Mouse (Mus musculus) embryonic facial prominence, embryonic 13.5 days (tissue): ENCODE data around the gene Rpl13a. TPM values are rescaled to one million over a fixed set of nuclear protein-coding genes. Genes with fewer than 3 reads are reported as not detected.
"Not testable (repeated sequence)": the region's sequence is repeated elsewhere in the genome, so short reads cannot be mapped to it uniquely, and the experiment has no call there.

Source experiments
- ATAC-seq: fragments of 200-750 bp; cut with Nextera tagmentation; 2 replicates; pipeline ENCODE4 v1.8.0; 2017; ENCODE audit warnings: low read depth; ENCODE audit not compliant: insufficient number of reproducible peaks, insufficient read depth, low FRiP score, low TSS enrichment
- H3K27ac ChIP-seq: fragments of 300-500 bp; sonication (generic); 2 replicates; pipeline ENCODE4 v1.5.1; 2015; ENCODE audit warnings: moderate library complexity, mild to moderate bottlenecking, inconsistent platforms
- H3K27me3 ChIP-seq: fragments of 300-500 bp; sonication (generic); 2 replicates; pipeline ENCODE4 v1.6.1; 2015; ENCODE audit warnings: mild to moderate bottlenecking, inconsistent platforms
- H3K36me3 ChIP-seq: fragments of 300-500 bp; sonication (generic); 2 replicates; pipeline ENCODE4 v1.6.1; 2015; ENCODE audit warnings: mild to moderate bottlenecking, inconsistent platforms
- H3K4me1 ChIP-seq: fragments of 300-500 bp; sonication (generic); 2 replicates; pipeline ENCODE4 v1.6.1; 2015; ENCODE audit warnings: inconsistent platforms
- H3K4me2 ChIP-seq: fragments of 300-500 bp; sonication (generic); 2 replicates; pipeline ENCODE4 v1.6.1; 2015; ENCODE audit warnings: moderate library complexity, mild to moderate bottlenecking, inconsistent platforms
- H3K4me3 ChIP-seq: fragments of 300-500 bp; sonication (generic); 2 replicates; pipeline ENCODE4 v1.5.1; 2015; ENCODE audit warnings: mild to moderate bottlenecking, inconsistent platforms
- H3K9ac ChIP-seq: fragments of 300-500 bp; sonication (generic); 2 replicates; pipeline ENCODE4 v1.6.1; 2015; ENCODE audit warnings: mild to moderate bottlenecking, inconsistent platforms
- H3K9me3 ChIP-seq: fragments of 300-500 bp; sonication (generic); 2 replicates; pipeline ENCODE4 v1.6.1; 2016; ENCODE audit warnings: inconsistent platforms
- WGBS: fragments of 180-500 bp; shearing (Covaris S2); methylation state at CpG from one replicate; pipeline ENCODE4 v1.1.7; 2015; ENCODE audit warnings: mixed read lengths; 5-methylcytosine and 5-hydroxymethylcytosine counted together
- polyA plus RNA-seq: library from polyadenylated mRNA; unstranded; fragments of >200 nt; fragmentation: Nextera tagmentation; extraction: Ambion mirVana; gene quantifications from 2 replicates; pipeline ENCODE4 v1.2.1, GENCODE M21; 2015

Gene Rpl13a
- polyA plus RNA-seq, 1 experiment from 2014 or later = 1,588 TPM

DNA sequence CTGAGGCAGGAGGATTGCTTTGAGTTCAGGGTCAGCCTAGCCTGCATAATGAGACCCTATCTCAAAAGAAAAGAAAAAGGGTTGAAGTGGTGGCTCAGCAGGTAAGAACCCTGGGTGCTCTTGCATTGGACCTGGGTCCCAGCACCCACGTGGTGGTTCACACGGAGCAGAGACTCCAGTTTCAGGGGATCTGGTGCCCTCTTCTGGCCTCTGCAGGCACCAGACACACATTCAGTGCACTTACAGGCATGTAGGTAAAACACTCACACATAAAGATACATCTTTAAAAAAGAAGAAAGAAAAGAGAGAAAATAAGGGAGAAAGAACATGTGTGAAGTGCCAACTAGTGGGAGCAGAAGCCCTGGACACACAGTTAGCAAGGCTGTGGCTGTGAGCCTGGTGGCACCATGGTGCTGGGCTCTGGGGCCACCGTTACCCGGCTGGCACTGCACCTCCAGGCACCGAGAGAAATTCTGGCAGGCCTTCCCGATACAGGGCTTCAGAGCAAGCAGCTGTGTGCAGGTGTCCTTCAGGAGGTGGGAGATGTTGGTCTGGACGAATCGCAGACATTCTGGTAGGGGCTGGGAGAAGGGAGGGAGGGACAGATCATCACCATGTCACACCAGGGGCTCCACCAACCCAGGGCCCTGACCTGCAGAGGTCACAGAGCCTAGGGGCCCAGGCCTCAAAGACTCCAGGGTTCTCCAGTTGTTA lies 5.0 kb upstream of the Rpl13a start:
- Histone ChIP-seq H3K4me3 (no peak overlapping the region), H3K27me3 (peaks cover 15% of the 10 kb centered on the region; the same call in 1 of the 2 replicates), H3K27ac (no peak overlapping the region), H3K36me3 (no peaks in the 10 kb centered on the region), H3K9me3 (no peaks in the 10 kb centered on the region), H3K4me1 (peaks cover 14% of the 10 kb centered on the region), H3K4me2 (no peak overlapping the region), H3K9ac (no peak overlapping the region)
- 69% methylated on average over 8 of the region's 8 CpGs for WGBS
- no peak for ATAC-seq

DNA sequence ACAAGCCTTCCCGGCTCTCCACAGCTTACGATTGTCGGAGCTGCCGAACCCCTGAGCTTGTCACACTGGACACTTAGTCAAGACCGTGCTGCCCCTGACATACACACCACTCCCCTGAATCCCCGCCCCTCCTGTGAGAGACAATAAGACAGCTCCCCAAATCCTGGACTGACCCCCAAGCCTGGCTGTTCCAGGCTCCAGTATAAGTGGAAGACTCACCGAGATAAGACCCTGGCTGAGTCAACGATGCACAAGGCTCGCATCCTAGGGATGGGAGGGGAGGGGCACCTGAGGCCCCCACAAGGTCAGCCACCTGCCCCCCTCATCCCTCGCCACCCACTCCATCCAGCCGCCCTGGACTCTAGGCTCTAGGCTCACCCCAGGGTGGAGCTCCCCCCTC lies 3.3 kb upstream of the Rpl13a start:
- Histone ChIP-seq H3K4me3 (no peak overlapping the region), H3K36me3 (peaks cover 7% of the 10 kb centered on the region)
- WGBS = 79% methylated on average over 11 of the region's 11 CpGs

DNA sequence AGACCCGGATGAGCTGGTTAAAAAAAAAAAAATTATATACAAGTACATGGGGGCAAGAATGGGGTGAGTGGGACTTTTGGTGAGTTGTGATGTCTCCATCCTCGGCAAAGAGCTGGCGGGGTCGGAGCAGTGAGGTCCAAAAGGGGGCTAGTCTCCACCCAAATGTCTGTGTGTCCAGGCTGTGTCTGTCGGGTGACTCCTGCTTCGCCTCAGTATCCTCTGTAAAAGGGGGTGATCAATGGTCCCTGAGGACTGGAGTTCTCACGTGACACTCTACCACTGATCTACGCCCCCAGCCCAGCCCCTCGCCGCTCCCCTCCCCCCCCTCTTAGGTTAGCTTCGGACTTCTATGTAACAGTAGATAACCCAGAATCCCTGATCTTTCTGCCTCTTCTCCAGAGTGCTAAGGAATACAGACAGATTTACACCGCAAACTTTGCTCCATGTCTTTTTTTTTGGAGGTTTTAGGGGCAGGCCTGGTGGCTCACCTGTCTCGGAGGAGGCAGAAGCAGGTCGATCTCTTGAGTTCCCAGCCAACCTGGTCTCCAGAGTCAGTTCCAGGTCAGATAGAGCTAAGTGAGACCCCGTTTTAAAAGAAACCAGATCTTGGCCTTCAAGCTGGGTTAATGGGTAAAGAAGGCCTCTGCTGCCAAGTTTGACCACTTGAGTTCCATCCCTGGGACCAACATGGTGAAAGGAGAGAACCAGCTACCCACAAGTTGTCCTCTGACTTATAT lies 1.4 kb upstream of the Rpl13a start:
- Histone ChIP-seq H3K36me3 (peaks cover 26% of the 10 kb centered on the region), H3K4me2 (peak overlapping the region; percentile 69), H3K9ac (peak overlapping the region; percentile 80), H3K27ac (peak overlapping the region; percentile 94), H3K4me3 (peak overlapping the region; percentile 86), H3K4me1 (peaks cover 35% of the 10 kb centered on the region), H3K9me3 (no peaks in the 10 kb centered on the region), H3K27me3 (peaks cover 6% of the 10 kb centered on the region; the same call in 1 of the 2 replicates)
- ATAC-seq = no peak
- WGBS = 49% methylated on average over 15 of the region's 15 CpGs

More for the DNA sequence above, 3.3 kb upstream of the Rpl13a start:
- no peak for ATAC-seq
- Histone ChIP-seq H3K9me3 (no peaks in the 10 kb centered on the region), H3K27me3 (peaks cover 15% of the 10 kb centered on the region; the same call in 1 of the 2 replicates), H3K9ac (0 out of 2 replicates have a peak overlapping the region, but pooled peaks have one; percentile 32), H3K4me1 (peaks cover 23% of the 10 kb centered on the region), H3K4me2 (no peak overlapping the region), H3K27ac (no peak overlapping the region)

DNA sequence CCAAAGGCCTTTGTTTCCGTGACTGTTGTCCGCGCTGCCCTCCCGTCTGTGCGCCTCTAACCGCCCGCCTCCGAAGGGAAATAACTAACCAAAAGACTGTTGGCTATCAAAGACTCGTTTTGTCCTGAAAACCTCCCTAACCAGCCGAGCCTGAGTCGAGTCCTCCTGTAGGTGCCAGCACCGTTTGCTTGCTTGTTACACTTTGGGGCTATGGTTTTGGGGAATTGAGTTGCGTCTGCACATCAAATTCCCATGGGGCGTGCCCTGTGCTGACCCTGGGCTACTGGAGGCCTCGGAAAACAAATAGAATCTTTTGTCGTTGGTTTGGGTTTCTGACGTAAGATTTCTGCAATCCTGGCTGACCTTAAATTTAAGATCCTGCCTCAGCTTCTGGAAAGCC lies 757 bp upstream of the Rpl13a start:
- H3K4me1 ChIP-seq = peaks cover 39% of the 10 kb centered on the region
- H3K4me2 ChIP-seq = peak overlapping the region; percentile 69
- ATAC-seq = no peak
- H3K27ac ChIP-seq = peak overlapping the region; percentile 94
- H3K9me3 ChIP-seq = no peaks in the 10 kb centered on the region
- H3K27me3 ChIP-seq = no peaks in the 10 kb centered on the region
- H3K36me3 ChIP-seq = peaks cover 27% of the 10 kb centered on the region
- WGBS = under 1% methylated on average over 17 of the region's 17 CpGs
- H3K4me3 ChIP-seq = peak overlapping the region; percentile 86
- peak overlapping the region; percentile 80 for H3K9ac ChIP-seq

DNA sequence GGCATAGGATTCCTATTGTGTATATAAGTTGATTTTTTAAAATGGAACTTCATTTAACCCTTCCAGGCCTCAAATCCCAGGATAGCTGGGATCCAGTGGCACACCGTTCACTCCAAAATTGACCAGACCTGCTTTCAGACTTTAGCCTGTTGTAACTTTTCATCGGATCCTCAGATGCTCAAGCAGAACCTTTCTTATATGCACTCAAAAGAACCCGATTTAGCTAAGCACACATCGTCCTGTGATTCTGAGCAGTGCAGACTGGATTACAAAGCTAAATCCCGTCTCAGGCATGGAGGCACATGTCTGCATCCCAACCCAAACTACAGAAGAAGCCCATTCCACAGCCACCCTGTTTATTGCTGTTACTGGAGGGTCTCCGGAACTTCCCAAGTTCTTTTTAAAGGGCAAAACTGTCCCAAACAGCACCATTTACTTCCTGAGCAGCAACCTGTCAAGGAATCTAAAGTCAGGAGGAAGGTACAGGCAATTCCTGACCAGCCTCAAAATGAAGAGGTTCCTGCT lies 799 bp downstream of the Rpl13a start:
- H3K36me3 ChIP-seq = peaks cover 32% of the 10 kb centered on the region
- no peaks in the 10 kb centered on the region for H3K27me3 ChIP-seq
- peaks cover 45% of the 10 kb centered on the region for H3K4me1 ChIP-seq
- peak overlapping the region; percentile 99 for H3K9ac ChIP-seq
- peak overlapping the region; percentile 86 for H3K4me3 ChIP-seq
- H3K4me2 ChIP-seq = peak overlapping the region; percentile 89
- no peak for ATAC-seq
- WGBS = 1% methylated on average over 6 of the region's 6 CpGs
- peak overlapping the region; percentile 92 for H3K27ac ChIP-seq
- H3K9me3 ChIP-seq = no peaks in the 10 kb centered on the region

DNA sequence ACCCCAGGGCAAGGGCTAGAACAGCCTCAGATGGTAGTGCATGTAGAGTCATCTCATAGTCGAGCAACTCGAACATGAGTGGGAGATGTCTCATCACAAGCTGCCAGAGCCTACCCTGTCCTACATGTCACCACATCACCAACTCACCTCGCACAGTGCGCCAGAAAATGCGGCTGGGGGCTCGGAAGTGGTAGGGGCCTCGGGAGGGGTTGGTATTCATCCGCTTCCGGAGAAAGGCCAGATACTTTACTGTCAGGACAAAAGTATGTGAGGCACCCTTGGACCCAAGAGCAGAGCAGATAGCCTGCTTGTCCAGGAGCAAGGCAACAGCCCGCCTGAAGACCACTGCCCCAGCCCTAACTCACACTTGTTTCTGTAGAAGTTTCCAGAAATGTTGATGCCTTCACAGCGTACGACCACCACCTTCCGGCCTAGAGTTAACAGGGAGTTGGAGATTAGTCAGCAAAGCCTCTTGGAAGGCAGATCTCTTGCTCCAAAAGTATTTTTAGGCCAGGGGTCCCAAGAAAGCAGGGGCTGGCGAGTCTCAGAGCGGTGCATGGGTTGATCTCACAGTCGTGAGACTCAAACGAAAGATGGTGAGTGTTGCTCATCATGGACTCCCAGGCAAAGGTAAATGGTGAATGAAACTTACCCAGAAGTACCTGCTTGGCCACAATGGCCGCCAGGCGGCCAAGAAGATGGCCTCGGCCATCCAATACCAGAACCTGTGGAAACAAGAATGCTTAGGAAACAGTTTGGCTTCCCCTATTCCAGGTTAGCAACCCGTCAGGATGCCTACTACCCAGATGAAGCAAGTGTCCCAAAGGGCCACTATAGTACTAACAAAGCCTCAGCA lies 1.5 kb downstream of the Rpl13a start:
- H3K4me2 ChIP-seq = peak overlapping the region; percentile 89
- peak overlapping the region; percentile 92 for H3K27ac ChIP-seq
- peaks cover 39% of the 10 kb centered on the region for H3K36me3 ChIP-seq
- H3K4me3 ChIP-seq = peak overlapping the region; percentile 86
- H3K4me1 ChIP-seq = peaks cover 50% of the 10 kb centered on the region
- peak overlapping the region; percentile 99 for H3K9ac ChIP-seq
- ATAC-seq = no peak
- no peaks in the 10 kb centered on the region for H3K9me3 ChIP-seq
- 37% methylated on average over 21 of the region's 21 CpGs for WGBS
- H3K27me3 ChIP-seq = no peaks in the 10 kb centered on the region

DNA sequence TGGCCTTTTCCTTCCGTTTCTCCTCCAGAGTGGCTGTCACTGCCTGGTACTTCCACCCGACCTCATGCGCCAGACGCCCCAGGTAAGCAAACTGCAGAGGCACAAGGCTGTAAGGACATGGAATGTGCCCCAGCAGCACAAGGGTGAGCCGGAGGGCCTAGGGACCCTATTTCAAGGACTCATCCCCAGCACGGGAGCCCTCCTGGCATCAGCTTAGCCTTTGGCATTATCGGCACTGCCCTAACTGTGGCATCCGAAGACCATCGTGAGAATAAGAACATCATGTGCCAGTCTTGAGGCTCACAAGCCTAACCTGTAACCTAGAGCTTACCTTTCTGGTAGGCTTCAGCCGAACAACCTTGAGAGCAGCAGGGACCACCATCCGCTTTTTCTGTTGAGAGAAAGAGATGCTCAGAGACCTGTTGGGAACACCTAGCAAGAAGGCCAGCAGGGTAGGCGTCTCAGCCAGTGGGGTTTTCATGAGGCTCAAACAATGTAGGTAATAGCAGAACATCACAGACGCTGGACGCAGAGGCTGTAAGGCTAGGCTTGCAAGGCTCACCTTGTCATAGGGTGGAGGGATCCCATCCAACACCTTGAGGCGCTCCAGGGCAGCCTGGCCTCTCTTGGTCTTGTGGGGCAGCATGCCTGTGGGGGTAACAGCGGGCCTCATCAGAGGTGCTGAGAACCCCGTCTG lies 2.3 kb downstream of the Rpl13a start:
- ATAC-seq = no peak
- Histone ChIP-seq H3K4me2 (peak overlapping the region; percentile 89), H3K27ac (peak overlapping the region; percentile 92), H3K4me3 (peak overlapping the region; percentile 86), H3K9me3 (no peaks in the 10 kb centered on the region), H3K9ac (peak overlapping the region; percentile 99), H3K36me3 (peaks cover 47% of the 10 kb centered on the region), H3K27me3 (no peaks in the 10 kb centered on the region), H3K4me1 (peaks cover 58% of the 10 kb centered on the region)
- whole genome bisulfite sequencing = 71% methylated on average over 17 of the region's 17 CpGs

DNA sequence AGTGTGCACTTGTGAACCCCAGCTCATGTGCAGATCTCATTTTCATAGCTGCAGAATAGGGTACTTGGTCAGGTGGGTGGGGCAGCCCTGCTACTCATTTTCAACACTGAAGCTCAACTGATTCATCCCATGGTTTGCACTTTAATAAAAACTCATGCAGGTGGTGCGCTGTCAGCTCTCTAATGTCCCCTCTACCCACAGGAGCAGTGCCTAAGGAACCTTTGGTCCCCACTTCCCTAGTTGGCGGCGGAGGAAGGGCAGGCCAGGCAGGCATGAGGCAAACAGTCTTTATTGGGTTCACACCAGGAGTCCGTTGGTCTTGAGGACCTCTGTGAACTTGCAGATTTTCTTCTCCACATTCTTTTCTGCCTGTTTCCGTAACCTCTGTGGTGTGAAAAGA lies 2.9 kb downstream of the Rpl13a start:
- 73% methylated on average over 5 of the region's 5 CpGs for WGBS
- Histone ChIP-seq H3K4me3 (peak overlapping the region; percentile 86), H3K9ac (peak overlapping the region; percentile 99)

DNA sequence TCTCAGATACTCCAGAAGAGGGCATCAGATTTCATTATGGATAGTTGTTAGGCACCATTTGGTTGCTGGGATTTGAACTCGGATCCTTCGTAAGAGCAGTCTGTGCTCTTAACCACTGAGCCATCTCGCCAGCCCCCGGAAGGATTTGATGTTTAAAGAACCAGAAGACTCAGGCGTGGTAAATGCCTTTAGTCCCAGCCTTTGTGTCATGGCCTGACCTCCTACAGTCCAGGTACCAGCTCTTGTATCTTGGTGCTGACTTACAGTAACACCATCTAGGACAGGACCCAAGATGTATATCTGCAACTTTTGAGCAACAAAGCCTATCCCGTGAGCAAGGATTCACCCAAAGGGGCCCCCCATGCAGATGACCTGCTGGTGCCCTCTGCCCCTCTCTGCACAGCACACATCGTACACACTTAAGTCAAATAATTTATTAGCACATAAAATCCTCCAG lies 3.4 kb downstream of the Rpl13a start:
- Histone ChIP-seq H3K27ac (peak overlapping the region; percentile 92), H3K4me3 (peak overlapping the region; percentile 96), H3K9ac (peak overlapping the region; percentile 99), H3K9me3 (no peaks in the 10 kb centered on the region), H3K4me2 (peak overlapping the region; percentile 89), H3K4me1 (peaks cover 61% of the 10 kb centered on the region), H3K27me3 (no peaks in the 10 kb centered on the region), H3K36me3 (peaks cover 58% of the 10 kb centered on the region)
- ATAC-seq = no peak
- 25% methylated on average over 7 of the region's 7 CpGs for WGBS

More for the DNA sequence above, 2.9 kb downstream of the Rpl13a start:
- peaks cover 53% of the 10 kb centered on the region for H3K36me3 ChIP-seq
- peaks cover 61% of the 10 kb centered on the region for H3K4me1 ChIP-seq
- not testable (repeated sequence) for H3K27me3 ChIP-seq, H3K9me3 ChIP-seq, ATAC-seq
- H3K4me2 ChIP-seq = peak overlapping the region; percentile 89
- H3K27ac ChIP-seq = peak overlapping the region; percentile 92; the same call in 1 of the 2 replicates

DNA sequence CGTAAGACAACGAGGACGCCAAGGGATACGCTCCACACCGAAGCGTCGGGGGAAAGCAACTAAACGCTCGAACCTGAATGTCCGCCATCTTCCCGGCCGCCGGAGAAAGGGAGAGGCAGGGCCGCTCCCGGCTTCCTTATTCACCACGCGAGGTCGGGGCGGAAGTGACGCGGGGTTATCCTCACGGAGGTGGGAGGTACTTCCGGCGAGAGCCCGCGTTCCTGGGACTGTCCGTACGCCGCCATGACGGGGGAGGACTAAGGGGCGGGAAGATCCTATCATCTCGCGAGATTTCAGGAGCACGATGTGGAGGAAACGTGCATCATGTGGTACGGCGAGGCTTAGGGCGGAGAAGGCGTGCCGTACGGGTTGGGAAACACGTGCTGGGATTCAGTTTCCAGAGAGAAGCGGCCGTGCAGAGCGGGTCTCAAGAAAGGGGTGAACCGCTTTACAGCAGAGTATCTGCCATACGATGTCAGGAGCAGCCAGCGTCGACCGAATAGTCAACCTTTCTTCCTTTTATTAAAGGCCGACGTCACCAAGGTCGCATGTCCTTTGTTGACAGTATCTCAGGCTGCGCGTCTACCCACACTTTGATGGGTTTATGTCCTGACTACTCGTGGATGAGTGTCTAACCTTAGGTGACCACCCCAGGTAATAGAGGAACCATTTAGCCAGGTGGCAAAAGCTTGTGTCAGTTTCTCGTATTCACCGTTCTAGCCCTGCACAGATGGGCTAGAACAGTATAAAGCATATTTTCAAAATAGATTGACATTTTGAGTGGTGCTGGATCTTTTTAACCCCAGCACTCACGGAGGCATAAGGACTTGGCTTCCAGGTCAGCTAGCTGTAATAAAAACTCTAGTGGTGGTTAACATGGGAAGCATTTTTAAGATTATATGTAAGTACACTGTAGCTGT lies 4.1 kb downstream of the Rpl13a start, which contains the start of gene Rps11:
TSS of gene Rps11 (minus strand) at position 216 of the 920 bp plus-strand sequence.
- peak; percentile 88 for ATAC-seq
- H3K9ac ChIP-seq = peak within 1 kb of the TSS; percentile 99
- WGBS = under 1% methylated on average over 59 of the region's 59 CpGs
- H3K9me3 ChIP-seq = no peaks in the 10 kb centered on the region
- H3K4me1 ChIP-seq = peaks cover 55% of the 10 kb centered on the region
- H3K4me3 ChIP-seq = peak within 1 kb of the TSS; percentile 96
- H3K4me2 ChIP-seq = peak within 1 kb of the TSS; percentile 89
- H3K36me3 ChIP-seq = peaks cover 65% of the 10 kb centered on the region
- H3K27me3 ChIP-seq = no peaks in the 10 kb centered on the region
- peak within 1 kb of the TSS; percentile 92 for H3K27ac ChIP-seq
